ENCODE assay signal across 8 mouse cellular contexts in the genomic region with DNA sequence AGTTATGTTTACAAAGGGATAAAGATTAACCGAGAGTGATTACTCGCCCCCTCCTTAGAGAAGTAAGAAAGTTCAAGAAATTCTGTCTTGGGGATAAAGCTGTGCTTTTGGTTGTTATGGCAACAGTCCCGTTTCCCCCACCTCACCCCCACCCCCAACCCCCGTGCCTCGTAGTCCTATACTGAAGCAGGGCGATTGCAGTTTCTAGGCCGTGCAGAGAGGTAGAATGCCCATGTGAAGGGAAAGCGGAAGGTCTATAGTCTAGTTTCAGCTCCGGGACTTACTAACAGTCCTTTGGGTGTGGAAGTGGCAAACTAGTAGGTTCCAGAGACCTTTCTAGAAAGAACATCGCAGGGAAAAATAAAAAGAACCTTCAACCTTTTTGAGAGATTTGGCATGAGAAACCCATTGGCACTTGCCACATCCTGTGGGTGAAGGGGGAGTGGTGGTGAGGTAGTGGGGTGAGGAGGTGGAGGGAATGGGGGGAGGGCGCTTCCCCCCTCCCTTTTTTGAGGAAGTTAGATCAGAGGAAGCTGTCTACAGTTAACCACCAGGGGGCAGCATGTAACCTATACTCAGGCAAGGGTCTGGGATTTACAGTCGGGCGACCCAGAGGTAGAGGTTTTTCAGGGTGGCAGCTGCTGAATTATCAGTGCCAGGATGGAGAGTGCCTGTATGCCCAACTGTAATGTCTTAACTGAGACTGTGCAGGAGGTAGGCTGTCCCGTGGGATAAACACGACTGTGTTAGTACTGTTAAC. TPM values are rescaled to one million over a fixed set of nuclear protein-coding genes. Genes with fewer than 3 reads are reported as not detected.
DNase-seq lines count a peak whose midpoint lies in the region; ATAC-seq lines count a peak whose summit lies in the region.

No protein-coding gene starts in this region.

- peaks cover 13% of the 10 kb centered on the region; the same call in 1 of the 2 replicates for H3K27me3 ChIP-seq in hindbrain, embryonic 14.5 days (ENCODE audit: control insufficient read depth, insufficient read depth, low read length)

- H3K4me2 ChIP-seq in hindbrain, embryonic 14.5 days (replicated peaks), result peak overlapping the region; percentile 29

- no peaks in the 10 kb centered on the region for H3K9me3 ChIP-seq in hindbrain, embryonic 14.5 days (ENCODE audit: control insufficient read depth, low read length)

- WGBS in hindbrain, embryonic 14.5 days, result 14% methylated on average over 15 of the region's 15 CpGs

- H3K4me1 ChIP-seq in hindbrain, embryonic 14.5 days (replicated peaks; ENCODE audit: control insufficient read depth, insufficient read depth, low read length), result peaks cover 6% of the 10 kb centered on the region; the same call in 1 of the 2 replicates

- H3K9ac ChIP-seq in hindbrain, embryonic 14.5 days, result no peak overlapping the region

- H3K4me3 ChIP-seq in hindbrain, embryonic 14.5 days (replicated peaks; ENCODE audit: low read length), result no peak overlapping the region

- peak; percentile 40; the same call in 1 of the 2 replicates for ATAC-seq in hindbrain, embryonic 14.5 days (ENCODE audit: low FRiP score)

- H3K36me3 ChIP-seq in hindbrain, embryonic 14.5 days (replicated peaks; ENCODE audit: control insufficient read depth, insufficient read depth), result no peaks in the 10 kb centered on the region

- H3K27ac ChIP-seq in hindbrain, embryonic 14.5 days, result no peak overlapping the region

- peak; percentile 81 for DNase-seq in R1 (ENCODE audit: low read depth, low spot score)
- peak; percentile 39 for DNase-seq in cerebellum, adult 9-10 months
- peak; percentile 60 to 64 for DNase-seq in frontal cortex, postnatal 10 days (ENCODE audit: low spot score in 2 of 2)
- peak; percentile 77 for DNase-seq in hindbrain, embryonic 14.5 days (ENCODE audit: low spot score)
- DNase-seq in layer of hippocampus, postnatal 25 days (ENCODE audit: extremely low spot score in 1 of 2, low spot score in 1 of 2), result peak; percentile 53 to 74
- peak; percentile 81 for DNase-seq in lung, postnatal 10 days
- peak; percentile 90 for DNase-seq in retina, embryonic 14.5 days (ENCODE audit: low spot score)
- DNase-seq in thymus, postnatal 25 days, result peak; percentile 89

RNA-seq across cellular contexts. Expression of a gene that starts 43.4 kb away (rescaled TPM):
- polyA plus RNA-seq in hindbrain, embryonic 14.5 days (2014; fragmentation: Nextera tagmentation; extraction: Ambion mirVana), result 17.5 and 18.6 TPM in 2 replicates
- total RNA-seq in layer of hippocampus, postnatal 25 days (2021), result 10 to 100 TPM; 50.0 to 52.6 TPM

Comparison
In these comparisons a context has a peak if more than half of its experiments do, and no peak if none do; other contexts are left out.
1. DNase-seq: peak in every context shown above with its lines; median percentile 90 in retina, embryonic 14.5 days; 89 in thymus, postnatal 25 days; 81 in R1; 81 in lung, postnatal 10 days; 77 in hindbrain, embryonic 14.5 days; 64 in layer of hippocampus, postnatal 25 days; 62 in frontal cortex, postnatal 10 days; 39 in cerebellum, adult 9-10 months.